Mouse (Mus musculus) skeletal muscle tissue, adult 2 months (tissue): ENCODE data around the gene Sec62.
A peak's percentile ranks its signal among the peaks of the same experiment; 100 is the strongest.

ENCODE experiments used
- DNase-seq: peaks from one replicate; pipeline ENCODE4 v3.0.0-alpha.2; 2012; ENCODE audit warnings: low read depth, low spot score

The Sec62 gene

DNA sequence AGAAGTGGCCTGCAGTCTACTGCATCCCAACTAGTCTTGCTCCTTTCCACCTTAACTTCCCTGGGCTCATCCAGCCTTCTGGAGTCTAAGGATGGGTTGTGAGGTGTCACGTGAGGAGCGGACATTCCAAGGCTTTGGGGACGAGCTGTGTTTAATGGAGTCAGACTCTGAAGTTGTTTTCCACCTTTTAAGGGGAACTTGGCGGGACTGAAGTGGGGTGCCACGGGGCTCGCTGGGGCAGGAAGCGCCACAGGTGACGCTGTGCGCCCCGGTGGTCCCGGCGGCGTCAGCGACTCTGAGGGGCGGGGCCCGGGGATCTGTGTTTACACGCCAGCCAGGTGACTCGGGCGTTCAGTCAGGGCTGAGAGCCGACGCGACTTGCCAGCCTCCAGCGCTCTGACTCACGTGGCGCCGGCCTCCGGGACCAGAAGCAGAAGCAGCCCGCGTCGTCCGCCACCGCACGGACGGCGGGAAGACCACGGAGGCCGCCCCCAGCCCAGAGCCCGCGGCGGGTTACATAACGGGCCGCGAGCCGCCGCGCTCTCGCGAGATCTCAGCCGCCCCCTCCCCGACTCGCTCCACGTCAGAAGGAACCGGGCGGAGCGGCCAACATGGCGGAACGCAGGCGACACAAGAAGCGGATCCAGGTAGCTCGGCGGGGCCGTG lies at the start of gene Sec62:
Gene Sec62 (plus strand): TSS at position 139 of the 666 bp plus-strand sequence.
- DNase-seq = peak; percentile 92

DNA sequence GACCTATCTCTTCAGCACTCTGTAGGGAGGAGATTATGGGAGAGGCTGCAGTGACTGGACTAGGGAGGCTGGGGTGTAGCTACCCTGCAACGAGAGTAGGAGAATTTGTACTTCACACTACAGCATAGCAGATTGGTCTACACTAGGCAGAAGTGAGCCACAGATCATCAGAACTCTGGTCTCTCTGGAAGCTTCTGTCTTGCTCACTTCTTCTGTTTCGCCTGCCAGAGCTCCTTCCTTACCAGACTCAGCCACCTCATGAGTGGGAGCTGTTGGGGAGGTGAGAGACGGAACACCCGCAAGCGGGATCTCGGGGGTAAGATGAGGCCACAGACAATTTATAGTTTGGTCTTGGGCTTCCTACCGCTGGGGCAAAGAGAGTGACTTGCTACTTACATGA lies 49.8 kb upstream of the Sec62 start:
- DNase-seq = no peak

DNA sequence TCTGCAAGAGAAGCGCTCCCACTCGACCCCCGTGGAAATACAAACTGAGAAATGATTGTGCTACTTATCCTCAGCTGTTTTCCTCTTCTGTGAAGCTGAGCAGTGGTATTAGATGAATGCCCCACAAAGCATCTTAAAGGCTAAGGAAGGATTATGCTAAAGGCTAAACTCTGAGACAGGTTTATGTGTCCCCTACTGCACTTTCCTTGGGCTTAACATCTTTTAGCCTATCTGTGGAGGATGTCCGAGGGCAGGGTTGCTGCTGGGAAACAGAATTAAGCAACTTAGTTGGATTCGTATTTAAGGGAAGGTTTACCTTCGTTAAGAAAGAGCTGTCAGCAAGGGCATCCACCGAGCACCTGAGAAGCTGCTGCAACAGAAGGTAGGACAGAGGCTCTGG lies 46.7 kb upstream of the Sec62 start, which contains the start of gene Samd7:
Gene Samd7 (plus strand): TSS at position 288 of the 400 bp plus-strand sequence.
- DNase-seq = no peak

DNA sequence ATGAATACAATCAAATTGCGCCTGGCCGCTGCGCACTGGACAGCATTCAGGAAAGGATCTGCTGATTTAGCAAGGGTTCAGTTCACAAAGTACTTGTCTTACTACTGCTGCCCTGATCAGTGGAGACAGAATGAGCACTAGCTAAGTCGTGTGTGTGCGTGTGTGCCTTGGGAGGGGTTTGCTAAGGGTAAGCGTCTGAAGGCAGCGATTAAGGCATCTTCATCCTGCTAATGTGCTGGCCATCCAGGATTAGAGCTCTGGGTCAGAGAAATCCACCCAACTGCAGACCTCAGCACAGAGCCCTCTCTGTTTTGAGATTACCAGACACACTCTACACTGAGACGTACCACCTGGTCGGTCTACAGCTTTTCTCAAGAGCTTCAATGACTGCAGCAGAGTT lies 44.4 kb upstream of the Sec62 start:
- no peak for DNase-seq

DNA sequence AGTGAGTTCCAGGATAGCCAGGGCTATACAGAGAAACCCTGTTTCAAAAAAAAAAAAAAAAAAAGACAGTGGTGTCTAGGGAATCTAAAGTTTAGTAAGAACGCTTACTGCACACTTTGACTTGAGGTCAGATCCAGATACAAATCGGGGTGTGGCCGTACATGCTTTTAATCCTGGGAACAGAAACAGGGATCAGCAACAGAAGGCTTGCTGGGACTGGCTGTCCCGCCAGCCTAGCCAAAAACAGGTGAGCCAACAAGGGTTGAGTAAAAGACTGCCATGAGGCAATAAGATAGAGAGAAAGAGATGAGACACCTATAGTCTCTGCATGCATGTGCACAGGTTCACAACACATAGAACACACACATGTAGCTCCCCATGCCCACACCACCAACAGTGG lies 38.0 kb upstream of the Sec62 start:
- DNase-seq = no peak

DNA sequence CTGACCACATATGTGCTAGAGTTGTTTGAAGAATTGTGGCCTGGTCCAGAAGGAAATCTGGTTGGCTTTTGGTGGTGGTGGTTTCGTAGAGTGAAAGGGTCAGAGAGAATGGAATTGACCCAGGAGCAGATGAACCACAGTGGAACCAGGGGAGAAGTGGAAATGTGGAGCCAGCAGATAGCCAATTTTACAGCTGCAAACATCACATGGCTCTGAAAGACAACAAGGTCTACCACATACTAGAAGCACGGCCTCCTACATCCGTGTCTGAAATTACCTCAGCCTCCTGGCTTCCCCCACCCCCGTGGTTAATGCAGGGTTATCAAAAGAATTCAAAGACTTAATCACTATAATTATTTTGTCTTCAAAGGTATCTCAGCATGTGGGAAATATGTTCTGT lies 27.8 kb upstream of the Sec62 start:
- no peak for DNase-seq

DNA sequence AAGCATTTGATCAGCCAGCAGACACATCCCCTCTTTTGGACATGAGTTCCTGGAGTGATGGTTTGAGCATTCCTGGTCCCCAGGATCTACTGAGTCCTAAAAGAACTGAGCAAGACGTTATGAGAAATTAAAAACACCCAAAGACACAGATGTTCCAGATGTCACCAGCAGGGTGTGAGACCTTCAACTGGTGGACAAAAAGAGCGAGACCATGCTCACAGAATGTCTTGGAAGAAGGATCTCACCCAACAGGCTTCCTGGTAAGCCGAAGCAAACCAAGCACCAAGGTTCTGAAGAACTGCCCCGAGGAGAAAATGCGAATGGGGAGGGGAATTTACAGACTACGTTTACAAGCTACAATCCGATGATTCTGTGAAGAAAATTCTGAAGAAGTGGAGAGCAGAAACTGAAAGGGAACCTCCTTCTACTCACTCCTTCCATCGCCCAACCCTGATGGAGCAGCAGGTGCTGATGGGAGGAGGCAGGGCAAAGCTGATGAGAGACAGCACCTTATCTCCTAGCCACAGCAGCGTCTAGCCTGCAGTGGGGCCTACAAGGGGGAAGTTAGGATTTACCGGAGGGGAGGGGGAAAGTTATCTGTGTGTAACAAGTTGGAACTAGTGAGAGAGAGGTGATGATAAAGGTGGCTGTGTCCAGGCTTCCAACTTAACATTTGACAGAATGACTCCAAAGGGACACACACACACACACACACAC lies 27.2 kb upstream of the Sec62 start:
- peak; percentile 12 for DNase-seq

DNA sequence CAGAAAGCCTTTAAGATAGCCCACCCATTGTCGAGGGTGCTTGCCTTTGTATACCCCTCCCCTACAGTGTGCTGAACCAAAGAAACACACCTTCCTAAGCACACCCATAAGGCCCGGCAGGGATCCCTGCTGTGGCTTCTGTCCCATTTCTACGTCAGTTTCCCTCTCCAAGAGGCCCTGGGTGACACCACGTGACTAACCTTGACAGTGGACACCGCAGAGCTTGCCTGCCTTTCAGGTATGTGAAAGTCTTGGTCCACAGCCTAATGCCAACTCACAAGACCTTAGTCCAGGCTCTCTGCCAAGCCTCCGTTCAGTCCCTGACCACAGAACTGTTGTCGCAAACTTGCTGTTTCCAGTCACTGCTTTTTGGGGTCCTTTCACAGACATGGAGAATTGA lies 26.5 kb upstream of the Sec62 start:
- no peak for DNase-seq

DNA sequence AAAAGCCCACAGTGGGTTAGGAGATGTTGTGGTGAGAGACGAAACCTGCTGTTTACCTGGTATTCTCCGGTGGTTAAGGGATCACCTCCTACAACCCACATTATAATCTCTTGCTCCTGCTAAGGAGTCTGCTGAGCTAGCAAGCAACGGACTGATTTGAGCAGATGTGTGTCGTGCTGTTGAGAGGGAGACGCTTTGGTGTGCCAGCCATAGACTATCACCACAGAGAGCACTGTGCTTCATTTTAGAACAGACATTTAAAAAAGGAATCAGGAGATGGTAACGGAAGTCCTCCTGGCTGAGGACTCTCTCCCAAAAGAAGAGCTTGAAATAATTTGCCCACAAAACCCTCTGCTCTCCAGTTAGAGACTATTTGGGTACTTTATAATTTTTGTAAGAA lies 25.4 kb upstream of the Sec62 start:
- no peak for DNase-seq

DNA sequence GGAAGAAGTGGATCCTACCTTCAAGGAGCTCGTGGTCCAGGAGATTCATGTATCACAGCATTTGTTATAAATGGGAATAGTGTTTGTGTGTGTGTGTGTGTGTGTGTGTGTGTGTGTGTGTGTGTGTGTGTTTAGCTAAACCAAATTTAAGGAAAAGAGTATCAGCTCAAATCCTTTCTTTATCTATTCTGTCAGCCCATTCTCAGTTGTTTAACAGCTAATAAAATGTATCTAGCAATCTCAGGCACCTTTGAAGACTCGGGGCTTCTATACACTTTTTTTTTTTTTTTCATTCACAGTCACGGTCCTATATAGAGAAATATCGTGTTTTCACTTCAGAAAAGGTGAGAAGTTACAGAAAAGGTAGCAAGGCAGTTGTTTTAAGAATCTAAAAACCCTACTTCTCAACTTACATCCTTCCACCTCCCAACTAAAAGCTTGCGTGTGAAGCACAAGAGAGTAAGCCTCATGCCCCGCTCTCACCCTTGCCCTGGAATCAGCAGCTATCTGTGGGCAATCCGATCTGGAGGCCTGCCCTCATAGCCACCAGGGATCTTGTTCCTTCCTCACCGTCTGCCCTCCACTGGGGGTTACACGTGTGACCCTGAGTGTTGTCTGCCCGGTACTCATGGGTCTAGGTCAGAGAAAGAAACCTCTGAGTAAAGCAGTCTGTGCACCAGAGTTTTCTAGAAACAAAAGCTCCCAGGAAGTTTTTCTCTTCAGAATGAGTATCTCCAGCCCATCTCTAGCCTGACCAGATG lies 22.7 kb upstream of the Sec62 start:
- no peak for DNase-seq

DNA sequence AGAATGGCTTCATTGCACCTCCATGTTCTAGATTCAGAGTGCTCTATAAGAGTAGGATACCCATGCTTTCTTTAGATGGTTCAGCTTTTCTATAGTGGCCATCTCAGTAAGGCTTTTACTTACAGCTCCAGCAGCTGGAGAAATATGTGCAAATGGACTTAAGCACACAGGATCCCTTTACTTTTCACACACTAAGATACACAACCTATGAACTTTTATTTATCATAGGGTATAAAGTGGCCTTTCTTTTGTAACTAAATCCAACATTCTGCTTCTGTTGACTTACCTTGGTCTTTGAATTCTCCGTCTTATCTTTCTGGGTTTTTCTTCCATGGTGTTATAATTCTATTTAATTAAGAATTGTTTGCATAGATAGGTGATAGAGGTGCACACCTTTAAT lies 21.1 kb upstream of the Sec62 start:
- no peak for DNase-seq

DNA sequence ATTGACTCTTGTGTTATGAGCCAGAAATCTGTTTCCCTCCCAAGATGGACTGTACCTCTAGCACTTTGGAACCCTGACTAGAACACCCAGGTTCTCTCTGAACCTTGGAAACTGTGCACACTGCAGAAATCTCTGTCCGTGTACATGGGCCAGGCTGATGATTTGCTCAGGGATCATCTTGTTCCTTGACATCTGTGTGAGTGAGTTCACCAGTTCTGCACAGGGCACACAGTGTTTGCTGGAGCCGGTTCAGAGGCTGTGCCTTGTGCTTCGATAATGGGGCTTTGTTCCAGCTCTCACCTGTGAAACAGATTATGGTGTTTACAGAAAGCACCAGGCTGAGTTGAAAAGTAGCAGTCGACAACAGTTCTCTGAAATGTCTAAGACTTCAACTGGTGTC lies 20.0 kb upstream of the Sec62 start:
- no peak for DNase-seq

DNA sequence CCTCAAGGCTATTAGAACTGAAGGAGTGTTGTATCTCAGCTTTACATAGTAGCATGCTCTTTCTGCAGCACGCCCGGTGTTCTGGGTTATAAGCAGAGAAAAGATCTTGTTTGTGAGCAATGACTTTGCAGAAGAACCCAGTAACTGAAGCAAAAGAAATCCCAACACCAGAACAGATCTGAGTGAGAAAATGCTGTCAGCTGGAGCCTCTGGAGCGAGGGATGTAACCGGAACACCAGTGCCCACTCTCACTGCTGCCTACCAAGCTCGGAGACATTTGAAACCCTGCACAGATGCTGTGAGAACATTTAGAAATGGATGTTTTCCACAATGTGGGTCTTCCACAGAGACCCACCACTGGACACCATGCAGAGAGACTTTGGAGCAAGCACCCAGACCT lies 18.0 kb upstream of the Sec62 start:
- no peak for DNase-seq

DNA sequence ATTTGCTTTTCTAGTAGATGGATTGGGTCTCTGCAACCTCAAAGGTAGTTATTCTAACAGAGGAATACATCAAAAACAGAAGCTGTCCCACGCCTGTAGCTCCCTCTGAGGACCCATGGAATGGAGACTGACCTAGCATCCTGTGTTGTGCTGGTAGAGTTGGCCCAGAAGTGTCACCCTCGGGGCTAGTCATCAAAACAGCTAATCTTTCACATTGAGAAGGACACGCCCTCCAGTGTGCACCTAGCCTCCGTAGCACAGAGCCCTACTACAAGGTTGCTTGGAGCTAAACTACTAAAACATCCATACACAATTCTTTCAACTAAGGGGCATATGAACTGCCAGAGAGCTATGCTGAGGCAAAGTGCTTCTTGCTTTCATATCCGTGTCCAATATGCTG lies 14.7 kb upstream of the Sec62 start:
- DNase-seq = no peak

DNA sequence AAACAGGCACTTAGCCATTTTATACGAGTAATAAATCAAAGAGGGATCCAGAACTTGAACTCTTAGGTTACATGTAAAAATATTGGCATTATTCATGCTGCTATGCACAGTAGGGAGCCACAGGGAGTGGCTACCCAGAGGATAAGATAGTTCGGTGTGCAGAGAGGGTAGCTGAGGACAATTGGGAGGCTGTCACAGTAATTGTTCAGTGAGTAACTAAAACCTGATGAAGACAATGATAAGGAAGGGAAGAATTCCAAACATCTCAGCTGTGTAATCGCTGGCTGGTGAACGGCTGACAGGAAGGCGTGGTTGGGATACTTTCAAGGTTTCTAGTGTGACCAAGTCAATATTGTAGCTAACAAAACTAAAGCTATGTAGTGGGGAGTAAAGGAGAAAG lies 4.1 kb upstream of the Sec62 start:
- no peak for DNase-seq

DNA sequence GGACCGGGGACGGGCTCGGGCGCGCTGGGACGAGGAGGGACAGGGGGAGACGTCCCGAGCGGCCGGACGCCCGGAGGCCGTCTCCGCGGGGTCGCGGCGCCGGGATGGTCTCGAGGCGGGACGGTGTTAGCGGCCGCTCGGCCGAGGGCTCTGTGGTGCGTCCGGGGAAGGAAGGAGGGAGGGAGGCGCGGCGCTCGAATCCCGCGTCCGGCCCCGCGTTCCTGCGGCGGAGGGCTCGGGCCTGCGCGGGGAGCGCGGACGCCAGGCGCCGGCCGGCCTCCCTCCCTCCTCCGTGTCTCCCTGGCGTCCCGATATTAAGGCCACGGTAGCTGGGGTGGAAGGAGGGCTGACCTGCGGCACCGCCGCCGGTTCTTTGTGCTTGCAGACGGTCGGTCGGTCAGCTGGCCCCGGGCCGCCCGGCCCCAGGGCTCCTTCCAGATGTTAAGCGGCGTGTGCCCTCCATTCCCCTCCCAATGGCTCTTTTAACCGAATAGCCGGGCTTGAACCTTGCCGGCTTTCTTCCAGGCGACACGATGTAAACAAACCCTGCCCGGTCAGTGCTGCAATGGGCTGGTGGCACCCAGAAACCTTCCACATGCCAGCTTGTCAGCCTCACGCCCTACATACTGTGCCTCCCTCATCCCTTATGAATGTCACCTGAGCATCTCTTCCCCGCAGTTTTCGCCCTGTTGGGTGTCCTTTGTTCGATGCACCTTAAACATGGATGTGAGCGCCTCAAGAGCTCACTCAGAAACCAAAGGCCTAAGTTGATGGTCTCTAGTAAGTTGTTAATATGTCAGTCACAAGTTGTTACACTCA lies 937 bp downstream of the Sec62 start:
- peak; percentile 44 for DNase-seq

DNA sequence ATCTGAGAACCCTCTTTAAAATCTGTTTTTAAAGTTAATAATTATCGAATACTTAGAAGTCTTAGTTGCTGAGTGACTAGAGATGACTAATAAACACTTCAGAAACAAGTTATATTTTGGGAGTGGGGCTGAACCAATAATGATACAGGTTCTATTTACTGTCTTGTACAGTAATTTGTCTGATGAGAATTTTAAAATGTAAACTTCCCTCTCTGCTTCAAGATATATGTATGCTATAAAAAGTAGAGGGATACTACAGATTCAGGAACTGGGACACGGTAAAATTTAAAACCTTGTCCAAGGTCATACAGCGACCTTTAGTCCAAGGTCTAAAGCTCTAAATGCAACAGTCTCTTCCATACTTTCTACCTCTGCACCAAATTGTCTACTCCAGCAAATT lies 9.5 kb downstream of the Sec62 start:
- DNase-seq = no peak

DNA sequence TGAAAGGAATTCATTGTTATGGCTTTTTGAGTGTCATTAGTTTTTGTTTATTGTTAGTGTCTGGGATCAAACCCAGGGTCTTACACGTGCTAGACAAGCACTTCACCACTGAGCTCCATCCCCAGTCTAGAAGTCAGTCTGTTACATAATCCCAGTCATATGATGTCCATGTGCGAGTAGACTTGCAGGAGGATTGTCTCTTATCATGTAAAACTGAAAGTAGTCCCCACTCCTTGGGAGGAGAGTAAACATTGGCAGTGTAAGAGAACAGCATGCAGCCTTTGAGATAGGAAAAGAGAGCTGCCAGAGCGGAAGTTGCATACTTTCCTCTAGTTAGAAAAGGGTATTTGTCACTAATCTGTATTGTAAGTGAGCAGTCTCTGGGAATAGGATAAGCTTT lies 20.2 kb downstream of the Sec62 start:
- no peak for DNase-seq

DNA sequence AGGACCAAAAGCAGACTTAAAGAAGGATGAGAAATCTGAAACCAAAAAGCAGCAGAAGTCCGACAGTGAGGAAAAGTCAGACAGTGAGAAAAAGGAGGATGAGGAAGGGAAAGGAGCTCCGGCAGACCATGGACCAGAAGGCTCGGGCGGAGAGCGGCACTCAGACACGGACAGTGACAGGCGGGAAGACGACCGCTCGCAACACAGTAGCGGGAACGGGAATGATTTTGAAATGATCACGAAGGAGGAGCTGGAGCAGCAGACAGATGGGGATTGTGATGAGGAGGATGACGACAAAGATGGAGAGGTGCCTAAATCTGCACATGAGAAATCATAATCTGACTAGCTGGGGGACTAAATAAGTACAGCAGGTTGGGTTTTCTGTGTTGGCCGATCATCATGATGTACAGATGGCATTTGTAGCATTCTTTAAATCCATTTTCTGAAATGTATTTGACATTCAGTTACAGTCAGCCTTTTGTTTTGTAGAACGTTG lies 26.0 kb downstream of the Sec62 start:
- no peak for DNase-seq

DNA sequence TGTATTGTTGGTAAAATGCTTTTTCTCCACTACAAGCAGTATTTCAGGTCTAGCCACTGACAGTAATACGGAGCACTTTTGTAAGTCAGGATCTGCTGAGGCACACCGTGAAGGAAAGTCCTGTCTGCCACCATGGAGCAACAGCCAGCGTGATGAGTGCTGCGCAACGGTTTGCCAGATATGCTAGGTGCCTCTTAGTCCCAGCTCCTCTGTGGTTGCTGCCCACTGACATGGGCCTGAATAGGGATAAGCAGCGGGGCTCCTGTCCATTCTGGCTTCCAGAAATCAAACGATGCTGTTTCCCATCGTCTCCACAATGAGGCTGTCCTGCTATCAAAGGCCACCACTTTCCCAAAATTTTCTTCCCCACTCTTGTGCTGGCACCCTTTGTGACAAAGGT lies 29.5 kb downstream of the Sec62 start:
- DNase-seq = no peak

DNA sequence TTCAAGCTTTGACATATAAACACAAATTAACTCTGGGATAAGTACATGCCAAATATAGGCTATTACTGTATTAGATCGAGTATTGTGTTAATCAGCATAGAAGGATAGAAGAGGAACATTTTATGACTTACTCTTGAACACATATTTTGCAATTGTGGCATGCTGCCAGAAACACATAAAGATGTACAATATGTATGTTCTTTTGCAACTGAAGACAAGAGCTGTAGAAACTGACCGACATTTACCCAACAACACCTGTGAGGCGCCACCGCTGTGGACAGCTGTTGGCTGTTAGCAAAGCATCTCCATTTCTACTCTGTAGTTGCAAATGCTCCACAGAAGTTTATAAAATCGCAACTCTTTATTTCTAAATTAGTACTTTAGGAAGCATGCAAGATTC lies 33.4 kb downstream of the Sec62 start:
- DNase-seq = no peak
